Mouse (Mus musculus): ENCODE data around the gene Sypl2. TPM values are rescaled to one million over a fixed set of nuclear protein-coding genes. Genes with fewer than 3 reads are reported as not detected.
"Not testable (repeated sequence)": the region's sequence is repeated elsewhere in the genome, so short reads cannot be mapped to it uniquely, and the experiment has no call there.

The Sypl2 gene
- 1.0 TPM in 2 replicates for polyA plus RNA-seq (2016; fragmentation: Nextera tagmentation; extraction: Ambion mirVana)

- Histone ChIP-seq H3K4me1 (replicated peaks) (peaks cover 17% of the 10 kb centered on the region), H3K36me3 (no peaks in the 10 kb centered on the region), H3K27me3 (ENCODE audit: insufficient read depth, poor library complexity, severe bottlenecking) (peaks cover 64% of the 10 kb centered on the region), H3K4me3 (peak within 1 kb of the TSS; percentile 56), H3K9me3 (no peaks in the 10 kb centered on the region), H3K27ac (peak within 1 kb of the TSS; percentile 82)
- DNase-seq (ENCODE audit: low spot score) = peak; percentile 69
- WGBS = 3% methylated on average over 44 of the region's 44 CpGs
Observed at GRCm38 (mm10) chr3:108226558-108227350, at the start of gene Sypl2. Sypl2 (minus strand) TSS chr3:108226648.

GRCm38 (mm10) chr3:108259319-108259718 is 32.9 kb upstream of the Sypl2 start:
- Histone ChIP-seq H3K27me3 (ENCODE audit: insufficient read depth, poor library complexity, severe bottlenecking) (no peaks in the 10 kb centered on the region), H3K4me1 (replicated peaks) (peaks cover 32% of the 10 kb centered on the region), H3K36me3 (peaks cover 25% of the 10 kb centered on the region), H3K4me3 (no peak overlapping the region), H3K27ac (no peak overlapping the region), H3K9me3 (no peaks in the 10 kb centered on the region)
- no peak for DNase-seq (ENCODE audit: low spot score)
- WGBS = 69% methylated on average over 3 of the region's 3 CpGs

GRCm38 (mm10) chr3:108257831-108258500 is 31.5 kb upstream of the Sypl2 start:
- peaks cover 13% of the 10 kb centered on the region for H3K36me3 ChIP-seq
- peaks cover 32% of the 10 kb centered on the region for H3K4me1 ChIP-seq (replicated peaks)
- H3K9me3 ChIP-seq = no peaks in the 10 kb centered on the region
- no peaks in the 10 kb centered on the region for H3K27me3 ChIP-seq (ENCODE audit: insufficient read depth, poor library complexity, severe bottlenecking)
- peak overlapping the region; percentile 85; the same call in 1 of the 2 replicates for H3K27ac ChIP-seq
- peak overlapping the region; percentile 97 for H3K4me3 ChIP-seq
- WGBS = 80% methylated on average over 3 of the region's 3 CpGs
- no peak for DNase-seq (ENCODE audit: low spot score)

- H3K27ac ChIP-seq = peak within 1 kb of the TSS; percentile 85
Observed at GRCm38 (mm10) chr3:108256719-108257637, 30.5 kb upstream of the Sypl2 start, which contains the start of gene Psma5. Psma5 (plus strand) TSS chr3:108256926.

GRCm38 (mm10) chr3:108246857-108247256 is 20.4 kb upstream of the Sypl2 start:
- DNase-seq (ENCODE audit: low spot score) = no peak
- 90% methylated on average over 2 of the region's 2 CpGs for whole genome bisulfite sequencing
- no peak overlapping the region for H3K27ac ChIP-seq

More at GRCm38 (mm10) chr3:108256719-108257637, 30.5 kb upstream of the Sypl2 start, which contains the start of gene Psma5:
- DNase-seq (ENCODE audit: low spot score) = peak; percentile 97
- Histone ChIP-seq H3K27me3 (ENCODE audit: insufficient read depth, poor library complexity, severe bottlenecking) (no peaks in the 10 kb centered on the region), H3K36me3 (peaks cover 3% of the 10 kb centered on the region), H3K4me1 (replicated peaks) (peaks cover 32% of the 10 kb centered on the region), H3K9me3 (no peaks in the 10 kb centered on the region), H3K4me3 (peak within 1 kb of the TSS; percentile 97)
- WGBS = under 1% methylated on average over 79 of the region's 79 CpGs

GRCm38 (mm10) chr3:108241243-108241839 is 14.9 kb upstream of the Sypl2 start:
- Histone ChIP-seq H3K27ac (no peak overlapping the region), H3K4me3 (no peak overlapping the region), H3K36me3 (no peaks in the 10 kb centered on the region), H3K4me1 (replicated peaks) (no peaks in the 10 kb centered on the region), H3K27me3 (ENCODE audit: insufficient read depth, poor library complexity, severe bottlenecking) (no peaks in the 10 kb centered on the region), H3K9me3 (no peaks in the 10 kb centered on the region)
- no peak for DNase-seq (ENCODE audit: low spot score)
- whole genome bisulfite sequencing = 93% methylated on average over 3 of the region's 3 CpGs

More at GRCm38 (mm10) chr3:108246857-108247256, 20.4 kb upstream of the Sypl2 start:
- no peaks in the 10 kb centered on the region for H3K36me3 ChIP-seq
- no peaks in the 10 kb centered on the region for H3K9me3 ChIP-seq
- H3K4me3 ChIP-seq = no peak overlapping the region
- H3K4me1 ChIP-seq (replicated peaks) = no peaks in the 10 kb centered on the region
- H3K27me3 ChIP-seq (ENCODE audit: insufficient read depth, poor library complexity, severe bottlenecking) = no peaks in the 10 kb centered on the region

GRCm38 (mm10) chr3:108237474-108238102 is 11.1 kb upstream of the Sypl2 start:
- WGBS = 88% methylated on average over 4 of the region's 4 CpGs
- not testable (repeated sequence) for DNase-seq (ENCODE audit: low spot score); H3K36me3 ChIP-seq; H3K27me3 ChIP-seq (ENCODE audit: insufficient read depth, poor library complexity, severe bottlenecking); H3K4me1 ChIP-seq (replicated peaks); H3K27ac ChIP-seq; H3K9me3 ChIP-seq; H3K4me3 ChIP-seq

- WGBS = 83% methylated on average over 4 of the region's 4 CpGs
- no peak for DNase-seq (ENCODE audit: low spot score)
- H3K27me3 ChIP-seq (ENCODE audit: insufficient read depth, poor library complexity, severe bottlenecking) = peaks cover 20% of the 10 kb centered on the region
- H3K4me3 ChIP-seq = no peak overlapping the region
- no peak overlapping the region for H3K27ac ChIP-seq
- no peaks in the 10 kb centered on the region for H3K9me3 ChIP-seq
- H3K36me3 ChIP-seq = no peaks in the 10 kb centered on the region
- H3K4me1 ChIP-seq (replicated peaks) = peaks cover 5% of the 10 kb centered on the region
Observed at GRCm38 (mm10) chr3:108231646-108232045, 5.2 kb upstream of the Sypl2 start.

GRCm38 (mm10) chr3:108227521-108227920 is 1.1 kb upstream of the Sypl2 start:
- Histone ChIP-seq H3K36me3 (no peaks in the 10 kb centered on the region), H3K9me3 (no peaks in the 10 kb centered on the region), H3K27ac (no peak overlapping the region), H3K4me1 (replicated peaks) (peaks cover 17% of the 10 kb centered on the region), H3K4me3 (no peak overlapping the region), H3K27me3 (ENCODE audit: insufficient read depth, poor library complexity, severe bottlenecking) (peaks cover 61% of the 10 kb centered on the region)
- WGBS = 76% methylated on average over 2 of the region's 2 CpGs
- DNase-seq (ENCODE audit: low spot score) = no peak

GRCm38 (mm10) chr3:108225711-108226557 is 514 bp downstream of the Sypl2 start:
- H3K9me3 ChIP-seq = no peaks in the 10 kb centered on the region
- DNase-seq (ENCODE audit: low spot score) = peak; percentile 50
- H3K4me1 ChIP-seq (replicated peaks) = peaks cover 17% of the 10 kb centered on the region
- H3K27ac ChIP-seq = peak overlapping the region; percentile 82
- peak overlapping the region; percentile 56 for H3K4me3 ChIP-seq
- H3K27me3 ChIP-seq (ENCODE audit: insufficient read depth, poor library complexity, severe bottlenecking) = peaks cover 64% of the 10 kb centered on the region
- WGBS = 2% methylated on average over 67 of the region's 67 CpGs
- no peaks in the 10 kb centered on the region for H3K36me3 ChIP-seq

GRCm38 (mm10) chr3:108220661-108221060 is 5.8 kb downstream of the Sypl2 start:
- WGBS = 87% methylated on average over 3 of the region's 3 CpGs
- Histone ChIP-seq H3K9me3 (no peaks in the 10 kb centered on the region), H3K4me3 (no peak overlapping the region), H3K27ac (no peak overlapping the region), H3K27me3 (ENCODE audit: insufficient read depth, poor library complexity, severe bottlenecking) (peaks cover 37% of the 10 kb centered on the region), H3K4me1 (replicated peaks) (peaks cover 2% of the 10 kb centered on the region; the same call in 1 of the 2 replicates), H3K36me3 (no peaks in the 10 kb centered on the region)
- DNase-seq (ENCODE audit: low spot score) = no peak

Measured in hindbrain, embryonic 10.5 days (tissue).